Mouse (Mus musculus): ENCODE data around the gene Gm49322.

Gm49322 gene

DNA sequence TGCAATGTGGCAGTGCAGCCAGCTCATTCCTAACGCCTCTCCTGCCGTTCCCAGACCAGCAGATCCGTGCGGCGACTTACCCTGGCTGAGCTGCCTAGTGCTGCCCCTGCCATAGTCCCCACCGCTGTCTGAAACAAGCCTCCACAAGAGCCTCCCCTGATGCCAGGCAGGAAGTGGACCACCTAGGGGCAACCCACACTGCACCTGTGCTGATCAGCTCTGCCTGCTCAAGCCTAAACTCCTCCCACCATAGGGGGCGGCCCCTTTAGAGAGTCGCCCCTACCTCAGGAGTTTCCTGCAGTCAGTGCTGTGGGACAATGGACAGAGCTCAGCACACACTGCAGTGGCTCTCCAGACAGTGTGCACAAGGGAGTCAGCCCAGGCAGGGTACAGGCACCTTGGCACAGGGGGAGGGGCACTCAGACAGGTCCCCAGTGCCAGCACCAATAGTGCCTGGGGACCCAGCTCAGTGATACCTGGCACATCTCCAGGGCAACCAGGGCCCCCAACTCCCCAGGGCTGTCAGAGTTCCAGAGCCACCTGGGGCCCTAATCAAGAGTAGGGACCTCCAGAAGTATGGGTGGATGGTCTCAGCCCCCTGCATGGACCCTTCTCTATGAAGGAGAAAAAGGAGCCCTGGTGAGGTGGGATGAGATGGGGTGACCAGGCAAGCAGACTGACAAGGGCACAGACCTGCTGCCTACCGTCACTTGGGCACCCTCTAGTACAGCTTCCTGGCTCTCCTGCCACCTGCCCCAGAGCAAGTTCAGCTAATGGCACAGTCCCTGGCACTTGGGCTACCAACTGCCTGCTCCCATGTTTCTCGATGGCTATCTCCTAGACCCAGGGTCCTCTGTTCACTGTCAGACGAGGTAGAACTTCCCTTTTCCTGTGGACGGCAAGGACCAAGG is 20.9 kb upstream of the Gm49322 start:
- no peak for DNase-seq

DNA sequence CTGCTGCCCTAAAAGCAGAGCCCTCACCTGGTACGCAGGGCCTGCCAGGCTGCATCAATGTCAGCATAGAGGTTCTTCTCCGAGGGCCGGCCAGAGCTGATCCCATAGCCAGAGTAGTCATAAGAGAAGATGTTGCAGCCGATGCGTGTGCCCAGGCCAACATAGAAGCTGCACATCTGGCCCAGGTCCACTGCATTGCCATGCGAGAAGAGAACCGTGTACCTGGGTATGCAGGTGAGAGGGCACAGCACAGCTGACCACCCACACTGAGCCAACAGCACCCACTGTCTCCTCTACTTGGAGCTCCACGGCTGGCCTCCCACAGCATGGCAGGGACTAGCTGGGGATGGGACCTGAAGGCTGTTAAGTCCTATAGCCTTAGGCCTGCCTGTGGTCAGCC is 20.2 kb upstream of the Gm49322 start:
- DNase-seq: no peak

GRCm38 (mm10) chr10:80586407-80587304 is 19.2 kb upstream of the Gm49322 start:
- DNase-seq: no peak

DNA sequence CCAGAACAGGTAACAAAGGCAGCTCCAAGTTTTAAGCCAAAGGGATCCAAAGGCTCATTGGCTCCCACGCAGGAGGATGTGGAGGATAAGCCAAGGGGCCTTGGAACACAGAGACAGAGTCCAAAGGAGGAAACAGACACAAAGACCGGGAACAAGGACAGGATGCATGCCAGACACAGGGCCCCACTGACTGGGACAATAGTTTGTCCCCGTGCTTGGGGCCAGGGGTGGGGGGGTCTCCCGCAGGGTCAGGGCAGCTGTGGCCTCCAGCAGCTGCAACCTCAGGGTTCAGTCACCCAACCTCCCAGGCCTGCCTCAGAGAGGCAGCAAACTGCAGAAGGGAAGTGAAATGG is 18.5 kb upstream of the Gm49322 start:
- no peak for DNase-seq

- DNase-seq: no peak
Observed at GRCm38 (mm10) chr10:80589127-80589878, 16.5 kb upstream of the Gm49322 start.

- peak; percentile 93 for DNase-seq
Observed at GRCm38 (mm10) chr10:80589879-80590854, 15.7 kb upstream of the Gm49322 start, which contains the start of gene Abhd17a. Gene Abhd17a, minus strand, starts transcription at chr10:80590341.

GRCm38 (mm10) chr10:80596318-80596717 is 9.5 kb upstream of the Gm49322 start:
- no peak for DNase-seq

DNA sequence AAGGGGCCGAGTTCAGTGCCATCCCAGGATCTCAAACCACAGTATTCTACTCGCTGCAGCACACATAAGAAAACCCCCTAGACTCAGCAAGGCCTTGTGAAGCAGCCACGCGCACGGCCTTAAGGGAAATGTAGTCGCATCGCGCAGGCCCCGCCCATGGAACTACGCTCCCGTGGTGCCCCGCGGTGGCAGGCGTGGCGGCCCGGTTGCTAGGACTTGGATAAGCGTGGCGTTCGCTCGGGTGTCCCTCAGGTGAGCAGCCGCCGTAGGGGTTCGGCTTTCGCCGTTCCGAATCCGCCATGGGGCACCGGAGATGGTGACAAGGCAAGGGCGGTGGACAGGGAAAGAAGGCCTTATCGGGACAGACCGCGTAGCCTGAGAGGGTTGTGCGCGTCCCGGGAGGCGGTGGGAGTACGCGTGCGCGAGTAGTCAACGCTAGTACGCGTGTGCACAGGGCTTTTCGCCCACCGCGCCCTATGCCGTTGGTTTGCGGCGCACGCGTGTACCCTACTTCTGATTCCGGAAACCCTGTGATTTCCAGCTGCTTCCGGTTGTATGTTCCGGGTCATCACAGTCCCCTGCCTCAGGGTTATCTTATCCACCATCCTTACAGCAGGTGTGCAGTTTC is 3.0 kb upstream of the Gm49322 start, which contains the start of the genes Scamp4 and Adat3:
Gene Scamp4, plus strand, starts transcription at position 175 of the 628 bp plus-strand sequence.
Gene Adat3, plus strand, starts transcription at position 183 of the 628 bp plus-strand sequence.
- peak; percentile 99 for DNase-seq

GRCm38 (mm10) chr10:80603364-80603763 is 2.5 kb upstream of the Gm49322 start:
- no peak for DNase-seq

DNA sequence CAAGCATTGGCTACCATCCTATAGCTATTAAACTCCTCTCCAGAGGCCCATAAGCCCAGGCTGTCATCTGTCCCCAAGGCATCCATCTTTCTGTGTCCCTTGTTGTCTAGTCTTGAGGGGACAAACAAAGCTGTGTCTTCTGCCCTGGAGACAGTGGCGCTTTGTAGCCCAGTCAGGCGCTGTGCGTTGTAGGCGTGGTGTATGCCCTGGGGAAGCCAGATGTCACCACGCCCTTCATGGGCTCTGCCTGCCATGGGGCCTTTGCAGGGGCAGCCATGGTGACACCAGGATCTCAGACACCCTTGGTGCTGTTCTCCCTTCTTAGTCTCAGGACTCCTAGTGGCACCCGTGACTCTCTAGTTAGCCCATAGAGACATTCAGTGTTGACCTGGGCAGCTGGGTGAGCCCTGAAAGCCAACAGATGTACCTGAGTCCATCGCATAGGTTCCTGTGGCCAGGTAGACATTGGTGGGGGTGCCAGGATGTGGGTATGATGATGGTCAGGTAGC is 1.8 kb upstream of the Gm49322 start:
- DNase-seq: no peak

DNA sequence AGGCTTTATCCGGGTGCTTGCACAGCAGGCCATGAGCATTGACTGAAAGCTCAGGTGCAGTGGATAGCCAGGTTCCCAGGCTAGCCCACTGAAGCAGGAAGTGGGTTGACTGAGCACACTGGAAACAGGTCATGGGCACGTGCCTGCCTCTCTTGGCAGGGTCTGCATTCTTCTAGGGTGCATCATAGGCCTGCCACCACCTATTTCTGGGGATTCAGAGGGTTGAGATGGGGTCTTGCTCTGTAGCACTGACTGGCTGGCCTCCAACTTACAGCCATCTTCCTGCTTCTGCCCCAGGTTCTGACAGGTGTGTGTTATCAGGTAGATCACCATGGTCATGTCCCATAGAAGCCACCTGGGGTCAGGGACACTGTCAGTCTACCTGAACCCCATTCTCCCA is 833 bp upstream of the Gm49322 start:
- DNase-seq: no peak

- DNase-seq: no peak
Observed at GRCm38 (mm10) chr10:80606306-80606705, 485 bp downstream of the Gm49322 start.

DNA sequence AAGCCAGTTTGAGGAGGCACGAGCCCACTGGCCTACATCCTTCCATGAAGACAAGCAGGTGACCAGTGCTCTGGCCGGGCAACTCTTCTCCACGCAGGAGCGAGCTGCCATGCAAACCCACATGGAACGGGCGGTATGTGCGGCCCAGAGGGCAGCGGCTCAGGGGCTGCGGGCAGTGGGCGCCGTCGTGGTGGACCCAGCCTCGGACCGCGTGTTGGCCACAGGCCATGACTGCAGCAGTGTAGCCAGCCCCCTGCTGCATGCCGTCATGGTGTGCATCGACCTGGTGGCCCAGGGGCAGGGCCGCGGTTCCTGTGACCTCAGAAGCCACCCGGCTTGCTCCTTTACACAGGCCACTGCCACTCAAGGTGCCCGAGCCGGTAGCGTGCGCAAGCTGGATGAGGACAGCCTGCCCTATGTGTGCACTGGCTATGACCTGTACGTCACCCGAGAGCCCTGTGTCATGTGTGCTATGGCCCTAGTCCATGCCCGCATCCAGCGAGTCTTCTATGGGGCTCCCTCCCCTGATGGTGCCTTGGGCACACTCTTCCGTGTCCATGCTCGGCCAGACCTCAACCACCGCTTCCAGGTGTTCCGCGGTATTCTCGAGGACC is 1.0 kb downstream of the Gm49322 start:
- DNase-seq: no peak

DNA sequence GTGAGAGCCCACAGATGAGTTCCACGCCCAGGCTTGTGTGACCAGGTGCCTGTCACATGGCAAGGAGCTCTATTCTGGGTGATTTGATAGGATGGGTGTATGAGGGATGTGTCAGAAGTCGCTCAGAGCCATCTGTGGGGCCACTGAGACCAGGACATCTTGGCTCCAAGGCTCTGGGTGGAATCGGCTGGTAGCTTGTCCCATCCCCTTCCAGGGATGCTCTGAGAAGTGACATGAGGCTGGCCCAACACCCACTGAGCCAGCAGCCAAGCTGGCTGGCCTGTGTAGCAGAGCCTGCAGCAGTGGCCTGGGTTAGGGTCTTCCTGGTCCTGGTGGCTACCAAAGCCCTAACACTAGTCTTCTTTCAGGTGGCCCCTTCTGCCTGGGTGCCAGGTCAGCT is 2.6 kb downstream of the Gm49322 start:
- DNase-seq: no peak

DNA sequence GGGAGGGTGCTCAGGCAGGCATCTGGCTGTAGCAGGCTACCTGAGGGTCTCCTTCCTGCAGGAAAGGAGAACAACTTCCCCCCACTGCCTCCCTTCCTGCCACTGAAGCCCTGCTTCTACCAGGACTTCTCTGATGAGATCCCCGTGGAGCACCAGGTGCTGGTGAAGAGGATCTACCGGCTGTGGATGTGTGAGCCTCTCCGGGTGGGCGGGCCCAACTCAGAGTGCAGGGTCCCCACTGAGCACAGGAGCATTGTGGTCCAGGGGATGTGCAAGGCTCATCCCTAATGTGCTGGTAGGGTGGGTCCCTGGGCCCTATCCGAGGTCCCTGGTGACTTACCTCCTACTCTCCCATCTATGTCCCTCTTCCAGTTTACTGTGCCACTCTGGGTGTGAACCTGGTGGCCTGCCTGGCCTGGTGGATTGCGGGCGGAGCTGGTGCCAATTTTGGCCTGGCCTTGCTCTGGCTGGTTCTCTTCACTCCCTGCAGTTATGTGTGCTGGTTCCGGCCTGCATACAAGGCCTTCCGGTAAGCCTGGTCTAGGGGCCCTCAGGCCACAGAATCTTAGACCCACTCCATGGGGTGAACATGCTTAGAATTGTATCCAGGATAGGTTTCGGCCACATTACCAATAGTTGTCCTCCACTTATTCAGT is 3.6 kb downstream of the Gm49322 start:
- DNase-seq: no peak

GRCm38 (mm10) chr10:80610116-80610785 is 4.4 kb downstream of the Gm49322 start:
- no peak for DNase-seq

DNA sequence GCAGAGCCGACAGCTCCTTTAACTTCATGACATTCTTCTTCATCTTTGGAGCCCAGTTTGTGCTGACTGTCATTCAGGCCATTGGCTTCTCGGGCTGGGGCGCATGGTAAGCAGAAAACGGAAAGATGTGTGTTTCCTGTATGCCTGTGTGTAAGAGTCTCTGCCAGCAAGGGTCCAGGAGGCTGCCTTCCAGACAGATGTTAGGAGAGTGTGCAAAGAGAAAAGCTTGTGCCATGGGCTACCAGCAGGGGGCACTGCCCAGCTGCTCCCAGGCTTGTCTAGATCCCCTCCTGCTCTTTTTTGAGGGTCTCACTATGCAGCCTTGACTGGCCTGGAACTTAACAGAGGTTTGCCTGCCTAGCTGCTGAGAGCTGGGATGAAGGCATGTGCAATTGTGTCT is 5.2 kb downstream of the Gm49322 start:
- DNase-seq: no peak

GRCm38 (mm10) chr10:80611905-80612304 is 6.1 kb downstream of the Gm49322 start:
- DNase-seq: no peak

DNA sequence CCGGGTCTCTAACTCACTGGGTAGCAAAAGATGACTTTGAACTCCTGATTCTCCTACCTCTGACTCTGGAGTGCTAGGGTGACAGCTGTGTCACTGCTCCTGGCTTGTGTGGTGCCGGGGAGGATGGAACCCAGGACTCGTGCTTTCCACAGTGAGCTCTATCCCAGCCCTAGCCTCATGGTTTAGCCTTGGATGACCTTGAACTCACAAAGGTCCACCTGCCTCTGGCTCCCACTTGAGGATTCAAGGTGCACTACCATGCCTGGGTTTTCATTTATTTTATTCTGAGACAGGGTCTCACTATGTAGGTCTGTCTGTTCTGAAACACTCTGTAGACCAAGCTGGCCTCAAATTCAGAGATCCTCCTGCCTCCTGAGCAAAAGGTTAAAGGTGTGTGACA is 8.0 kb downstream of the Gm49322 start:
- no peak for DNase-seq

Measured in right cerebral cortex, postnatal 25 days (tissue).